Mouse (Mus musculus): ENCODE results near the gene Kif23. TPM values are rescaled to one million over a fixed set of nuclear protein-coding genes. Genes with fewer than 3 reads are reported as not detected.
A peak's percentile ranks its signal among the peaks of the same experiment; 100 is the strongest.

Kif23 gene
- polyA plus RNA-seq, 1 experiment from 2014 or later = 82.9 TPM

- Histone ChIP-seq H3K9ac (ENCODE audit: low read length) (no peak overlapping the region), H3K9me3 (ENCODE audit: control insufficient read depth, low read length) (no peaks in the 10 kb centered on the region), H3K4me1 (ENCODE audit: control insufficient read depth in 2 of 2, insufficient read depth in 2 of 2, low read length in 2 of 2) (peaks cover 22 to 34% of the 10 kb centered on the region in 2 experiments), H3K27ac (replicated peaks in 1 of 2; ENCODE audit: control insufficient read depth in 1 of 2, insufficient read depth in 1 of 2, low read depth in 2 of 2, low read length in 2 of 2) (peak overlapping the region in 1 of 2 experiments; percentile 33; a peak in 1 of 4 replicates), H3K4me3 (ENCODE audit: control insufficient read depth in 1 of 2, insufficient read depth in 1 of 2, low read depth in 1 of 2, low read length in 2 of 2) (no peak overlapping the region), H3K27me3 (ENCODE audit: control insufficient read depth, insufficient read depth, low read length) (peaks cover 4% of the 10 kb centered on the region; the same call in 1 of the 2 replicates), H3K4me2 (ENCODE audit: low read length) (no peak overlapping the region), H3K36me3 (ENCODE audit: control insufficient read depth, insufficient read depth, low read length) (no peaks in the 10 kb centered on the region)
- no peak for ATAC-seq (ENCODE audit: insufficient number of reproducible peaks, insufficient read depth, low FRiP score, low read depth)
- WGBS = 64% methylated on average over 13 of the region's 13 CpGs
Observed at GRCm38 (mm10) chr9:61884936-61885335, 61.6 kb downstream of the Kif23 start.

GRCm38 (mm10) chr9:61884375-61884774, 62.2 kb downstream of the Kif23 start:
- Histone ChIP-seq H3K27ac (replicated peaks in 1 of 2; ENCODE audit: control insufficient read depth in 1 of 2, insufficient read depth in 1 of 2, low read depth in 2 of 2, low read length in 2 of 2) (peak overlapping the region in 1 of 2 experiments; percentile 33; a peak in 1 of 4 replicates), H3K9me3 (ENCODE audit: control insufficient read depth, low read length) (no peaks in the 10 kb centered on the region), H3K4me2 (ENCODE audit: low read length) (no peak overlapping the region), H3K4me3 (ENCODE audit: control insufficient read depth in 1 of 2, insufficient read depth in 1 of 2, low read depth in 1 of 2, low read length in 2 of 2) (no peak overlapping the region), H3K27me3 (ENCODE audit: control insufficient read depth, insufficient read depth, low read length) (peaks cover 4% of the 10 kb centered on the region; the same call in 1 of the 2 replicates), H3K4me1 (ENCODE audit: control insufficient read depth in 2 of 2, insufficient read depth in 2 of 2, low read length in 2 of 2) (peaks cover 17 to 29% of the 10 kb centered on the region in 2 experiments), H3K9ac (ENCODE audit: low read length) (no peak overlapping the region), H3K36me3 (ENCODE audit: control insufficient read depth, insufficient read depth, low read length) (no peaks in the 10 kb centered on the region)
- no peak for ATAC-seq (ENCODE audit: insufficient number of reproducible peaks, insufficient read depth, low FRiP score, low read depth)
- 42% methylated on average over 7 of the region's 7 CpGs for WGBS

- no peak for ATAC-seq (ENCODE audit: insufficient number of reproducible peaks, insufficient read depth, low FRiP score, low read depth)
- Histone ChIP-seq H3K9ac (ENCODE audit: low read length) (no peak overlapping the region), H3K27ac (replicated peaks in 1 of 2; ENCODE audit: control insufficient read depth in 1 of 2, insufficient read depth in 1 of 2, low read depth in 2 of 2, low read length in 2 of 2) (no peak overlapping the region), H3K9me3 (ENCODE audit: control insufficient read depth, low read length) (no peaks in the 10 kb centered on the region), H3K27me3 (ENCODE audit: control insufficient read depth, insufficient read depth, low read length) (peaks cover 18% of the 10 kb centered on the region), H3K4me2 (ENCODE audit: low read length) (no peak overlapping the region), H3K4me1 (ENCODE audit: control insufficient read depth in 2 of 2, insufficient read depth in 2 of 2, low read length in 2 of 2) (peaks cover 8 to 21% of the 10 kb centered on the region in 2 experiments; a peak in 3 of 4 replicates), H3K4me3 (ENCODE audit: control insufficient read depth in 1 of 2, insufficient read depth in 1 of 2, low read depth in 1 of 2, low read length in 2 of 2) (no peak overlapping the region), H3K36me3 (ENCODE audit: control insufficient read depth, insufficient read depth, low read length) (no peaks in the 10 kb centered on the region)
- WGBS = 71% methylated on average over 3 of the region's 3 CpGs
Observed at GRCm38 (mm10) chr9:61882179-61882578, 64.4 kb downstream of the Kif23 start.

GRCm38 (mm10) chr9:61878889-61879288, 67.7 kb downstream of the Kif23 start:
- 43% methylated on average over 2 of the region's 2 CpGs for WGBS
- Histone ChIP-seq H3K4me2 (ENCODE audit: low read length) (no peak overlapping the region), H3K9me3 (ENCODE audit: control insufficient read depth, low read length) (no peaks in the 10 kb centered on the region), H3K27ac (replicated peaks in 1 of 2; ENCODE audit: control insufficient read depth in 1 of 2, insufficient read depth in 1 of 2, low read depth in 2 of 2, low read length in 2 of 2) (no peak overlapping the region), H3K36me3 (ENCODE audit: control insufficient read depth, insufficient read depth, low read length) (no peaks in the 10 kb centered on the region), H3K4me1 (ENCODE audit: control insufficient read depth in 2 of 2, insufficient read depth in 2 of 2, low read length in 2 of 2) (peaks cover 0 to 6% of the 10 kb centered on the region in 2 experiments; a peak in 3 of 4 replicates), H3K4me3 (ENCODE audit: control insufficient read depth in 1 of 2, insufficient read depth in 1 of 2, low read depth in 1 of 2, low read length in 2 of 2) (no peak overlapping the region), H3K27me3 (ENCODE audit: control insufficient read depth, insufficient read depth, low read length) (peaks cover 33% of the 10 kb centered on the region), H3K9ac (ENCODE audit: low read length) (no peak overlapping the region)
- no peak for ATAC-seq (ENCODE audit: insufficient number of reproducible peaks, insufficient read depth, low FRiP score, low read depth)

- peaks cover 0 to 6% of the 10 kb centered on the region in 2 experiments; a peak in 3 of 4 replicates for H3K4me1 ChIP-seq (ENCODE audit: control insufficient read depth in 2 of 2, insufficient read depth in 2 of 2, low read length in 2 of 2)
- WGBS = 21% methylated on average over 22 of the region's 22 CpGs
- H3K4me2 ChIP-seq (ENCODE audit: low read length) = no peak overlapping the region
- H3K27me3 ChIP-seq (ENCODE audit: control insufficient read depth, insufficient read depth, low read length) = peaks cover 33% of the 10 kb centered on the region
- H3K4me3 ChIP-seq (ENCODE audit: control insufficient read depth in 1 of 2, insufficient read depth in 1 of 2, low read depth in 1 of 2, low read length in 2 of 2) = no peak overlapping the region
- no peak for ATAC-seq (ENCODE audit: insufficient number of reproducible peaks, insufficient read depth, low FRiP score, low read depth)
- H3K9me3 ChIP-seq (ENCODE audit: control insufficient read depth, low read length) = no peaks in the 10 kb centered on the region
- no peak overlapping the region for H3K27ac ChIP-seq (replicated peaks in 1 of 2; ENCODE audit: control insufficient read depth in 1 of 2, insufficient read depth in 1 of 2, low read depth in 2 of 2, low read length in 2 of 2)
- H3K9ac ChIP-seq (ENCODE audit: low read length) = no peak overlapping the region
- no peaks in the 10 kb centered on the region for H3K36me3 ChIP-seq (ENCODE audit: control insufficient read depth, insufficient read depth, low read length)
Observed at GRCm38 (mm10) chr9:61877373-61878112, 69.0 kb downstream of the Kif23 start.

GRCm38 (mm10) chr9:61873325-61873724, 73.2 kb downstream of the Kif23 start:
- ATAC-seq (ENCODE audit: insufficient number of reproducible peaks, insufficient read depth, low FRiP score, low read depth) = no peak
- peaks cover 0 to 6% of the 10 kb centered on the region in 2 experiments; a peak in 3 of 4 replicates for H3K4me1 ChIP-seq (ENCODE audit: control insufficient read depth in 2 of 2, insufficient read depth in 2 of 2, low read length in 2 of 2)
- 72% methylated on average over 8 of the region's 8 CpGs for WGBS
- no peak overlapping the region for H3K27ac ChIP-seq (replicated peaks in 1 of 2; ENCODE audit: control insufficient read depth in 1 of 2, insufficient read depth in 1 of 2, low read depth in 2 of 2, low read length in 2 of 2)
- H3K9ac ChIP-seq (ENCODE audit: low read length) = no peak overlapping the region
- H3K9me3 ChIP-seq (ENCODE audit: control insufficient read depth, low read length) = no peaks in the 10 kb centered on the region
- H3K4me3 ChIP-seq (ENCODE audit: control insufficient read depth in 1 of 2, insufficient read depth in 1 of 2, low read depth in 1 of 2, low read length in 2 of 2) = no peak overlapping the region
- peaks cover 25% of the 10 kb centered on the region; the same call in 1 of the 2 replicates for H3K27me3 ChIP-seq (ENCODE audit: control insufficient read depth, insufficient read depth, low read length)
- H3K36me3 ChIP-seq (ENCODE audit: control insufficient read depth, insufficient read depth, low read length) = no peaks in the 10 kb centered on the region
- H3K4me2 ChIP-seq (ENCODE audit: low read length) = no peak overlapping the region

GRCm38 (mm10) chr9:61872246-61872941, 74.2 kb downstream of the Kif23 start:
- Histone ChIP-seq H3K27ac (replicated peaks in 1 of 2; ENCODE audit: control insufficient read depth in 1 of 2, insufficient read depth in 1 of 2, low read depth in 2 of 2, low read length in 2 of 2) (no peak overlapping the region), H3K4me1 (ENCODE audit: control insufficient read depth in 2 of 2, insufficient read depth in 2 of 2, low read length in 2 of 2) (peaks cover 0 to 3% of the 10 kb centered on the region in 2 experiments; a peak in 1 of 4 replicates), H3K4me3 (ENCODE audit: control insufficient read depth in 1 of 2, insufficient read depth in 1 of 2, low read depth in 1 of 2, low read length in 2 of 2) (no peak overlapping the region), H3K36me3 (ENCODE audit: control insufficient read depth, insufficient read depth, low read length) (no peaks in the 10 kb centered on the region), H3K4me2 (ENCODE audit: low read length) (no peak overlapping the region), H3K9me3 (ENCODE audit: control insufficient read depth, low read length) (no peaks in the 10 kb centered on the region), H3K9ac (ENCODE audit: low read length) (no peak overlapping the region), H3K27me3 (ENCODE audit: control insufficient read depth, insufficient read depth, low read length) (peaks cover 17% of the 10 kb centered on the region; the same call in 1 of the 2 replicates)
- no peak for ATAC-seq (ENCODE audit: insufficient number of reproducible peaks, insufficient read depth, low FRiP score, low read depth)
- 71% methylated on average over 8 of the region's 8 CpGs for WGBS

Data from heart, embryonic 14.5 days (tissue).